Mouse (Mus musculus) MEL (cell line): Measurements from ENCODE around the gene Cnst. TPM values are rescaled to one million over a fixed set of nuclear protein-coding genes. Genes with fewer than 3 reads are reported as not detected.

Experiments
- DNase-seq: peaks from one replicate; pipeline ENCODE4 v3.0.0; 2011; ENCODE audit warnings: low read depth, low spot score
- H3K27ac ChIP-seq: 2 replicates; pipeline ENCODE4 v1.5.1; 2012; ENCODE audit warnings: low read depth, mild to moderate bottlenecking, control low read depth, low read length, moderate library complexity; ENCODE audit not compliant: control insufficient read depth
- H3K27me3 ChIP-seq, 2 experiments: fragments of 150-350 bp in 1 of 2; sonication (generic) in 1 of 2; 2 replicates each; pipeline ENCODE4 v1.6.1; 2012; ENCODE audit warnings: low read length in 2 of 2, mild to moderate bottlenecking in 2 of 2, improper control_type of control experiment in 1 of 2, moderate library complexity in 1 of 2; ENCODE audit not compliant: insufficient read depth in 2 of 2, control insufficient read depth in 1 of 2
- H3K36me3 ChIP-seq, 2 experiments: 2 replicates each; pipeline ENCODE4 v1.6.1; 2012 to 2014; ENCODE audit warnings: low read length in 2 of 2, improper control_type of control experiment in 1 of 2, inconsistent platforms in 1 of 2, mild to moderate bottlenecking in 1 of 2; ENCODE audit not compliant: insufficient read depth in 2 of 2, control insufficient read depth in 1 of 2
- H3K4me1 ChIP-seq, 2 experiments: fragments of 150-350 bp in 1 of 2; sonication (generic) in 1 of 2; 2 replicates each; pipeline ENCODE4 v1.6.1; 2012; ENCODE audit warnings: low read length in 2 of 2, improper control_type of control experiment in 1 of 2, mild to moderate bottlenecking in 1 of 2; ENCODE audit not compliant: insufficient read depth in 2 of 2, control insufficient read depth in 1 of 2
- H3K4me3 ChIP-seq, 2 experiments: fragments of 150-350 bp in 1 of 2; sonication (generic) in 1 of 2; 2 replicates each; pipeline ENCODE4 v1.5.1; 2012; ENCODE audit warnings: low read depth in 2 of 2, low read length in 2 of 2, mild to moderate bottlenecking in 2 of 2, moderate library complexity in 2 of 2, control low read depth in 1 of 2, improper control_type of control experiment in 1 of 2; ENCODE audit not compliant: control insufficient read depth in 1 of 2, insufficient read depth in 1 of 2
- H3K79me2 ChIP-seq: 2 replicates; pipeline ENCODE4 v1.6.1; 2012; ENCODE audit warnings: mild to moderate bottlenecking, low read length, moderate library complexity; ENCODE audit not compliant: control insufficient read depth, poor library complexity, insufficient read depth
- H3K9ac ChIP-seq: 2 replicates; pipeline ENCODE4 v1.6.1; 2012; ENCODE audit warnings: low read depth, mild to moderate bottlenecking, control low read depth, low read length, moderate library complexity; ENCODE audit not compliant: control insufficient read depth, poor library complexity, severe bottlenecking
- H3K9me3 ChIP-seq: fragments of 150-350 bp; sonication (generic); replicated peaks from 2 replicates; pipeline ENCODE4 v1.6.1; 2012; ENCODE audit warnings: mild to moderate bottlenecking, low read length, improper control_type of control experiment, moderate library complexity; ENCODE audit not compliant: insufficient read depth
- BHLHE40 ChIP-seq: IDR thresholded peaks from 2 replicates; pipeline ENCODE4 v1.6.1; 2012; ENCODE audit warnings: low read depth, mild to moderate bottlenecking, inconsistent platforms, low read length, improper control_type of control experiment, borderline replicate concordance
- CHD1 ChIP-seq: IDR thresholded peaks from 2 replicates; pipeline ENCODE4 v1.6.1; 2012; ENCODE audit warnings: low read depth, mild to moderate bottlenecking, inconsistent platforms, low read length, improper control_type of control experiment
- CHD2 ChIP-seq: IDR thresholded peaks from 2 replicates; pipeline ENCODE4 v1.6.1; 2011; ENCODE audit warnings: low read length, improper control_type of control experiment
- CTCF ChIP-seq, 3 experiments: IDR thresholded peaks in 2 of 3; conservative IDR thresholded peaks in 1 of 3; 2 replicates each; pipeline ENCODE4 v1.5.1; 2011 to 2012; ENCODE audit warnings: low read length in 3 of 3, low read depth in 2 of 3, mild to moderate bottlenecking in 2 of 3, improper control_type of control experiment in 1 of 3, inconsistent platforms in 1 of 3, mixed read lengths in 1 of 3, moderate library complexity in 1 of 3; ENCODE audit not compliant: control insufficient read depth in 1 of 3, insufficient read depth in 1 of 3, poor library complexity in 1 of 3, severe bottlenecking in 1 of 3
- E2F4 ChIP-seq: IDR thresholded peaks from 2 replicates; pipeline ENCODE4 v1.6.1; 2011; ENCODE audit warnings: low read depth, low read length, improper control_type of control experiment, borderline replicate concordance
- ELF1 ChIP-seq: IDR thresholded peaks from 2 replicates; pipeline ENCODE4 v1.6.1; 2014; ENCODE audit warnings: low read depth, mild to moderate bottlenecking, inconsistent platforms, low read length, improper control_type of control experiment, moderate library complexity
- EP300 ChIP-seq, 2 experiments: IDR thresholded peaks; 2 replicates each; pipeline ENCODE4 v1.6.1; 2011; ENCODE audit warnings: improper control_type of control experiment in 2 of 2, low read length in 2 of 2, low read depth in 1 of 2, mild to moderate bottlenecking in 1 of 2
- ETS1 ChIP-seq: IDR thresholded peaks from 2 replicates; pipeline ENCODE4 v1.6.1; 2012; ENCODE audit warnings: low read depth, mild to moderate bottlenecking, inconsistent platforms, low read length, improper control_type of control experiment, moderate library complexity
- GABPA ChIP-seq: IDR thresholded peaks from 2 replicates; pipeline ENCODE4 v1.6.1; 2012; ENCODE audit warnings: low read depth, mild to moderate bottlenecking, inconsistent platforms, low read length, improper control_type of control experiment, moderate library complexity
- HCFC1 ChIP-seq: IDR thresholded peaks from 2 replicates; pipeline ENCODE4 v1.6.1; 2012; ENCODE audit warnings: low read depth, mild to moderate bottlenecking, inconsistent platforms, low read length, improper control_type of control experiment, moderate library complexity
- JUND ChIP-seq: IDR thresholded peaks from 2 replicates; pipeline ENCODE4 v1.6.1; 2011; ENCODE audit warnings: low read depth, mild to moderate bottlenecking, improper control_type of control experiment, low read length
- KAT2A ChIP-seq: conservative IDR thresholded peaks from 2 replicates; pipeline ENCODE4 v1.6.1; 2012; ENCODE audit warnings: low read depth, low read length, improper control_type of control experiment, inconsistent platforms
- MAFK ChIP-seq: IDR thresholded peaks from 2 replicates; pipeline ENCODE4 v1.6.1; 2011; ENCODE audit warnings: low read depth, mild to moderate bottlenecking, low read length, improper control_type of control experiment, borderline replicate concordance
- MAZ ChIP-seq: IDR thresholded peaks from 2 replicates; pipeline ENCODE4 v1.6.1; 2012; ENCODE audit warnings: low read depth, mild to moderate bottlenecking, inconsistent platforms, low read length, improper control_type of control experiment
- MEF2A ChIP-seq: IDR thresholded peaks from 2 replicates; pipeline ENCODE4 v1.6.1; 2014; ENCODE audit warnings: low read depth, mild to moderate bottlenecking, inconsistent platforms, low read length, improper control_type of control experiment; ENCODE audit not compliant: poor library complexity, insufficient replicate concordance, severe bottlenecking; ENCODE audit errors: extremely low read depth
- MXI1 ChIP-seq: IDR thresholded peaks from 2 replicates; pipeline ENCODE4 v1.6.1; 2011; ENCODE audit warnings: mild to moderate bottlenecking, low read depth, low read length, improper control_type of control experiment
- MYB ChIP-seq: IDR thresholded peaks from 2 replicates; pipeline ENCODE4 v1.6.1; 2011; ENCODE audit warnings: mild to moderate bottlenecking, low read depth, low read length, improper control_type of control experiment
- MYC ChIP-seq: IDR thresholded peaks from 2 replicates; pipeline ENCODE4 v1.6.1; 2011; ENCODE audit warnings: low read depth, mild to moderate bottlenecking, low read length, improper control_type of control experiment, moderate library complexity
- NELFE ChIP-seq: IDR thresholded peaks from 2 replicates; pipeline ENCODE4 v1.6.1; 2011; ENCODE audit warnings: low read depth, low read length, improper control_type of control experiment
- NRF1 ChIP-seq: IDR thresholded peaks from 2 replicates; pipeline ENCODE4 v1.6.1; 2014; ENCODE audit warnings: low read depth, mild to moderate bottlenecking, inconsistent platforms, low read length, improper control_type of control experiment, moderate library complexity; ENCODE audit not compliant: poor library complexity, insufficient read depth, severe bottlenecking
- POLR2A ChIP-seq, 2 experiments: IDR thresholded peaks; 2 replicates each; pipeline ENCODE4 v1.6.1; 2011 to 2012; ENCODE audit warnings: low read length in 2 of 2, mild to moderate bottlenecking in 2 of 2, control low read depth in 1 of 2, improper control_type of control experiment in 1 of 2, low read depth in 1 of 2, moderate library complexity in 1 of 2; ENCODE audit not compliant: control insufficient read depth in 1 of 2, insufficient read depth in 1 of 2, poor library complexity in 1 of 2
- POLR2AphosphoS2 ChIP-seq: IDR thresholded peaks from 2 replicates; pipeline ENCODE4 v1.6.1; 2011; ENCODE audit warnings: low read length, improper control_type of control experiment
- POLR2AphosphoS5 ChIP-seq: IDR thresholded peaks from 2 replicates; pipeline ENCODE4 v1.6.1; 2012; ENCODE audit warnings: low read depth, borderline replicate concordance, mild to moderate bottlenecking, inconsistent platforms, low read length, moderate library complexity, mixed read lengths
- RAD21 ChIP-seq: IDR thresholded peaks from 2 replicates; pipeline ENCODE4 v1.6.1; 2011; ENCODE audit warnings: mild to moderate bottlenecking, low read depth, low read length, improper control_type of control experiment
- RCOR1 ChIP-seq: IDR thresholded peaks from 2 replicates; pipeline ENCODE4 v1.6.1; 2012; ENCODE audit warnings: low read depth, mild to moderate bottlenecking, inconsistent platforms, low read length, improper control_type of control experiment
- SIN3A ChIP-seq: IDR thresholded peaks from 2 replicates; pipeline ENCODE4 v1.6.1; 2012; ENCODE audit warnings: low read length, improper control_type of control experiment, inconsistent platforms
- SMC3 ChIP-seq: IDR thresholded peaks from 2 replicates; pipeline ENCODE4 v1.6.1; 2011; ENCODE audit warnings: low read depth, low read length, improper control_type of control experiment
- TBP ChIP-seq: IDR thresholded peaks from 2 replicates; pipeline ENCODE4 v1.8.0; 2011; ENCODE audit warnings: low read depth, low read length, improper control_type of control experiment
- TCF12 ChIP-seq: IDR thresholded peaks from 2 replicates; pipeline ENCODE4 v1.6.1; 2014; ENCODE audit warnings: low read depth, mild to moderate bottlenecking, inconsistent platforms, low read length, improper control_type of control experiment, moderate library complexity
- UBTF ChIP-seq: IDR thresholded peaks from 2 replicates; pipeline ENCODE4 v1.6.1; 2012; ENCODE audit warnings: low read depth, mild to moderate bottlenecking, inconsistent platforms, low read length, improper control_type of control experiment, moderate library complexity, borderline replicate concordance; ENCODE audit not compliant: insufficient read depth
- USF1 ChIP-seq: IDR thresholded peaks from 2 replicates; pipeline ENCODE4 v1.6.1; 2014; ENCODE audit warnings: low read depth, mild to moderate bottlenecking, inconsistent platforms, low read length, improper control_type of control experiment, moderate library complexity
- USF2 ChIP-seq, 2 experiments: IDR thresholded peaks; 2 replicates each; pipeline ENCODE4 v1.6.1; 2011 to 2012; ENCODE audit warnings: improper control_type of control experiment in 2 of 2, low read length in 2 of 2, borderline replicate concordance in 1 of 2, inconsistent platforms in 1 of 2, low read depth in 1 of 2, mild to moderate bottlenecking in 1 of 2; ENCODE audit not compliant: insufficient read depth in 1 of 2
- ZC3H11A ChIP-seq: IDR thresholded peaks from 2 replicates; pipeline ENCODE4 v1.6.1; 2012; ENCODE audit warnings: low read depth, mild to moderate bottlenecking, inconsistent platforms, low read length, improper control_type of control experiment
- ZKSCAN1 ChIP-seq: IDR thresholded peaks from 2 replicates; pipeline ENCODE4 v1.6.1; 2012; ENCODE audit warnings: low read depth, mild to moderate bottlenecking, inconsistent platforms, low read length, improper control_type of control experiment, moderate library complexity
- ZMIZ1 ChIP-seq: IDR thresholded peaks from 2 replicates; pipeline ENCODE4 v1.6.1; 2012; ENCODE audit warnings: low read depth, mild to moderate bottlenecking, inconsistent platforms, low read length, improper control_type of control experiment, moderate library complexity
- ZNF384 ChIP-seq: IDR thresholded peaks from 2 replicates; pipeline ENCODE4 v1.6.1; 2012; ENCODE audit warnings: low read depth, mild to moderate bottlenecking, inconsistent platforms, low read length, improper control_type of control experiment
- polyA plus RNA-seq, 2 experiments: library from polyadenylated mRNA; stranded (reverse) in 1 of 2; unstranded in 1 of 2; fragments of >175 nt in 1 of 2; fragments of >200 nt in 1 of 2; gene quantifications; 2 replicates each; pipeline versions ENCODE4 v1.2.1 to v1.2.4; 2012; ENCODE audit warnings: low replicate concordance in 2 of 2, low read depth in 1 of 2; ENCODE audit not compliant: insufficient read length in 2 of 2, insufficient read depth in 1 of 2, missing spikeins in 1 of 2
- total RNA-seq: library from RNA; depleted of rRNA; stranded (reverse); fragments of 300-350 nt; gene quantifications from 2 replicates; pipeline ENCODE4 v1.2.3, GENCODE M21; 2012

Gene Cnst
- total and polyA plus RNA-seq, 3 experiments = 10.4 to 12.1 TPM; not detected in 1

DNA sequence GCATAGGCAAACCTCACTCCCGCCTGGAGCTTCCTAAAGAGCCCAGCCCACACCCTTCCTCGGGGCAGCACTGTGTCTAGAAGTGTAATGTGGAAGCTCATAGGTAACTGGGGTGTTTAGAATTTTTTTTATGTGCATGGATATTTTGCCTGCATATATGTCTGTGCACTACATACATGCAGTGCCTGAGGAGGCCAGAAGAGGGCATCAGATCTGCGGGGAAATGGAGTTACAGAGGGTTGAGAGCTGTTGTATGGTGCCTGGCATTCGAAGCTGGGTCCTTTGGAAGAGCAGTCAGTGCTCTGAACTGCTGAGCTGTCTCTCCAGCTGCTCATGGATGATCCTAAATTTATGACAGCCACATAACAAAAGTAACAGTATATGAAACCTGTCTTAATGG is 77.5 kb downstream of the Cnst start:
- peak; percentile 77 for DNase-seq
- Histone ChIP-seq H3K27ac (no peak overlapping the region), H3K4me1 (peaks cover under 1 to 10% of the 10 kb centered on the region in 2 experiments; a peak in 3 of 4 replicates), H3K36me3 (peaks cover 0 to 2% of the 10 kb centered on the region in 2 experiments; a peak in 2 of 4 replicates), H3K79me2 (no peaks in the 10 kb centered on the region), H3K9me3 (no peaks in the 10 kb centered on the region), H3K9ac (no peak overlapping the region), H3K27me3 (no peaks in the 10 kb centered on the region)
- TF ChIP-seq USF2 (IDR thresholded peaks at IDR 0.05; ENCODE audit: borderline replicate concordance in 1 of 2, insufficient read depth in 1 of 2, low read depth in 1 of 2, low read length in 2 of 2) = no peak
- TF ChIP-seq MAFK = no peak
- no peak for TF ChIP-seq POLR2AphosphoS5
- peak; percentile 71 for TF ChIP-seq SMC3
- no peak for TF ChIP-seq UBTF
- no peak for TF ChIP-seq USF1
- no peak for TF ChIP-seq SIN3A
- TF ChIP-seq HCFC1 = no peak
- no peak for TF ChIP-seq ETS1
- no peak for TF ChIP-seq NELFE
- TF ChIP-seq ZC3H11A = peak; percentile 45
- no peak for TF ChIP-seq CHD1
- TF ChIP-seq MXI1 = no peak
- TF ChIP-seq TCF12 = no peak
- TF ChIP-seq MYC = no peak
- TF ChIP-seq RAD21 = peak; percentile 38
- TF ChIP-seq MAZ = no peak
- TF ChIP-seq POLR2A (IDR thresholded peaks at IDR 0.05; ENCODE audit: control insufficient read depth in 1 of 2, insufficient read depth in 1 of 2, low read depth in 1 of 2, low read length in 2 of 2, poor library complexity in 1 of 2) = no peak
- TF ChIP-seq ZMIZ1 = no peak
- no peak for TF ChIP-seq JUND
- TF ChIP-seq KAT2A = no peak
- no peak for TF ChIP-seq E2F4
- TF ChIP-seq CHD2 = no peak
- TF ChIP-seq ELF1 = no peak
- no peak for TF ChIP-seq GABPA
- TF ChIP-seq NRF1 = no peak
- TF ChIP-seq ZKSCAN1 = no peak
- TF ChIP-seq TBP = no peak
- no peak for TF ChIP-seq MEF2A
- no peak for TF ChIP-seq BHLHE40
- peak; percentile 59 for TF ChIP-seq ZNF384
- peak; percentile 71 to 86 (median 72) for TF ChIP-seq CTCF (IDR thresholded peaks at IDR 0.05 in 2 of 3, conservative IDR thresholded peaks at IDR 0.05 in 1 of 3; ENCODE audit: control insufficient read depth in 1 of 3, insufficient read depth in 1 of 3, low read depth in 2 of 3, low read length in 3 of 3, poor library complexity in 1 of 3, severe bottlenecking in 1 of 3)
- no peak for TF ChIP-seq POLR2AphosphoS2
- TF ChIP-seq MYB = no peak
- no peak for TF ChIP-seq RCOR1
- no peak for TF ChIP-seq EP300 (IDR thresholded peaks at IDR 0.05; ENCODE audit: low read depth in 1 of 2, low read length in 2 of 2)
- TF ChIP-seq, all 39 proteins: peak for 5
- H3K4me3 ChIP-seq = no peak overlapping the region
